Mouse (Mus musculus): Measurements from ENCODE around the gene Ly6g5b. TPM values are rescaled to one million over a fixed set of nuclear protein-coding genes. Genes with fewer than 3 reads are reported as not detected.

Ly6g5b gene
- polyA plus RNA-seq, 1 experiment from 2014 or later = 0.27 TPM

GRCm38 (mm10) chr17:35161421-35161820, 46.2 kb upstream of the Ly6g5b start:
- H3K4me2 ChIP-seq (replicated peaks; ENCODE audit: low read depth) = no peak overlapping the region
- TF ChIP-seq EP300 (optimal IDR thresholded peaks at IDR 0.05) = no peak
- no peak for TF ChIP-seq CTCF (IDR thresholded peaks at IDR 0.05; ENCODE audit: low read depth)
- no peaks in the 10 kb centered on the region for H3K9me3 ChIP-seq (ENCODE audit: control insufficient read depth, low read length)
- H3K4me3 ChIP-seq (ENCODE audit: low read depth, low read length) = no peak overlapping the region
- peaks cover 50% of the 10 kb centered on the region for H3K36me3 ChIP-seq (ENCODE audit: control insufficient read depth, insufficient read depth, low read length)
- H3K27me3 ChIP-seq (ENCODE audit: control insufficient read depth, insufficient read depth, low read length) = no peaks in the 10 kb centered on the region
- H3K4me1 ChIP-seq (replicated peaks; ENCODE audit: control insufficient read depth, insufficient read depth) = peaks cover 5% of the 10 kb centered on the region
- ATAC-seq (ENCODE audit: low FRiP score, low TSS enrichment) (no peak), DNase-seq (ENCODE audit: low spot score) (no peak)
- 78% methylated on average over 11 of the region's 11 CpGs for WGBS
- no peak overlapping the region for H3K27ac ChIP-seq (replicated peaks)
- no peak overlapping the region for H3K9ac ChIP-seq (ENCODE audit: low read length)

GRCm38 (mm10) chr17:35159638-35160037, 44.4 kb upstream of the Ly6g5b start:
- H3K4me3 ChIP-seq (ENCODE audit: low read depth, low read length) = no peak overlapping the region
- H3K4me1 ChIP-seq (replicated peaks; ENCODE audit: control insufficient read depth, insufficient read depth) = peaks cover 2% of the 10 kb centered on the region; the same call in 1 of the 2 replicates
- H3K36me3 ChIP-seq (ENCODE audit: control insufficient read depth, insufficient read depth, low read length) = peaks cover 66% of the 10 kb centered on the region
- no peak for ATAC-seq (ENCODE audit: low FRiP score, low TSS enrichment)
- no peak for DNase-seq (ENCODE audit: low spot score)
- H3K27ac ChIP-seq (replicated peaks) = no peak overlapping the region
- no peak overlapping the region for H3K9ac ChIP-seq (ENCODE audit: low read length)
- H3K9me3 ChIP-seq (ENCODE audit: control insufficient read depth, low read length) = no peaks in the 10 kb centered on the region
- no peak overlapping the region for H3K4me2 ChIP-seq (replicated peaks; ENCODE audit: low read depth)
- TF ChIP-seq EP300 (optimal IDR thresholded peaks at IDR 0.05) = no peak
- no peak for TF ChIP-seq CTCF (IDR thresholded peaks at IDR 0.05; ENCODE audit: low read depth)
- WGBS = 85% methylated on average over 7 of the region's 7 CpGs
- H3K27me3 ChIP-seq (ENCODE audit: control insufficient read depth, insufficient read depth, low read length) = no peaks in the 10 kb centered on the region

GRCm38 (mm10) chr17:35158850-35159593, 43.8 kb upstream of the Ly6g5b start:
- Histone ChIP-seq H3K4me3 (ENCODE audit: low read depth, low read length) (no peak overlapping the region), H3K4me2 (replicated peaks; ENCODE audit: low read depth) (no peak overlapping the region), H3K27me3 (ENCODE audit: control insufficient read depth, insufficient read depth, low read length) (no peaks in the 10 kb centered on the region), H3K9ac (ENCODE audit: low read length) (no peak overlapping the region), H3K36me3 (ENCODE audit: control insufficient read depth, insufficient read depth, low read length) (peaks cover 70% of the 10 kb centered on the region), H3K9me3 (ENCODE audit: control insufficient read depth, low read length) (no peaks in the 10 kb centered on the region), H3K27ac (replicated peaks) (no peak overlapping the region), H3K4me1 (replicated peaks; ENCODE audit: control insufficient read depth, insufficient read depth) (peaks cover 2% of the 10 kb centered on the region; the same call in 1 of the 2 replicates)
- no peak for TF ChIP-seq EP300 (optimal IDR thresholded peaks at IDR 0.05)
- TF ChIP-seq CTCF (IDR thresholded peaks at IDR 0.05; ENCODE audit: low read depth) = no peak
- whole genome bisulfite sequencing = 89% methylated on average over 16 of the region's 16 CpGs
- ATAC-seq (ENCODE audit: low FRiP score, low TSS enrichment) (no peak), DNase-seq (ENCODE audit: low spot score) (no peak)

GRCm38 (mm10) chr17:35157661-35158175, 42.5 kb upstream of the Ly6g5b start:
- H3K27ac ChIP-seq (replicated peaks) = no peak overlapping the region
- no peaks in the 10 kb centered on the region for H3K27me3 ChIP-seq (ENCODE audit: control insufficient read depth, insufficient read depth, low read length)
- H3K4me3 ChIP-seq (ENCODE audit: low read depth, low read length) = no peak overlapping the region
- TF ChIP-seq EP300 (optimal IDR thresholded peaks at IDR 0.05) (no peak), CTCF (IDR thresholded peaks at IDR 0.05; ENCODE audit: low read depth) (no peak)
- peaks cover 79% of the 10 kb centered on the region for H3K36me3 ChIP-seq (ENCODE audit: control insufficient read depth, insufficient read depth, low read length)
- no peaks in the 10 kb centered on the region for H3K9me3 ChIP-seq (ENCODE audit: control insufficient read depth, low read length)
- DNase-seq (ENCODE audit: low spot score) (no peak), ATAC-seq (ENCODE audit: low FRiP score, low TSS enrichment) (no peak)
- no peak overlapping the region for H3K4me2 ChIP-seq (replicated peaks; ENCODE audit: low read depth)
- H3K4me1 ChIP-seq (replicated peaks; ENCODE audit: control insufficient read depth, insufficient read depth) = no peaks in the 10 kb centered on the region; the same call in 1 of the 2 replicates
- WGBS = 84% methylated on average over 8 of the region's 8 CpGs
- no peak overlapping the region for H3K9ac ChIP-seq (ENCODE audit: low read length)

GRCm38 (mm10) chr17:35157254-35157653, 42.0 kb upstream of the Ly6g5b start:
- Histone ChIP-seq H3K4me2 (replicated peaks; ENCODE audit: low read depth) (no peak overlapping the region), H3K4me3 (ENCODE audit: low read depth, low read length) (no peak overlapping the region), H3K27me3 (ENCODE audit: control insufficient read depth, insufficient read depth, low read length) (no peaks in the 10 kb centered on the region), H3K36me3 (ENCODE audit: control insufficient read depth, insufficient read depth, low read length) (peaks cover 84% of the 10 kb centered on the region), H3K4me1 (replicated peaks; ENCODE audit: control insufficient read depth, insufficient read depth) (no peaks in the 10 kb centered on the region), H3K9me3 (ENCODE audit: control insufficient read depth, low read length) (no peaks in the 10 kb centered on the region), H3K9ac (ENCODE audit: low read length) (no peak overlapping the region), H3K27ac (replicated peaks) (no peak overlapping the region)
- no peak for DNase-seq (ENCODE audit: low spot score)
- no peak for ATAC-seq (ENCODE audit: low FRiP score, low TSS enrichment)
- 90% methylated on average over 8 of the region's 8 CpGs for WGBS
- TF ChIP-seq CTCF (IDR thresholded peaks at IDR 0.05; ENCODE audit: low read depth) (no peak), EP300 (optimal IDR thresholded peaks at IDR 0.05) (no peak)

Measured in stomach, postnatal 0 days (tissue).